Mouse (Mus musculus) thymus, adult 2 months (tissue): ENCODE data around the gene Gm14137.

Source experiments
- CTCF ChIP-seq: fragments of 200-500 bp; IDR thresholded peaks from 2 replicates; pipeline ENCODE4 v1.5.1; 2012; ENCODE audit warnings: mild to moderate bottlenecking, control low read depth, low read length, moderate library complexity, borderline replicate concordance; ENCODE audit not compliant: control insufficient read depth, poor library complexity, insufficient read depth; ENCODE audit errors: extremely low read depth
- POLR2A ChIP-seq: fragments of 200-500 bp; IDR thresholded peaks from 2 replicates; pipeline ENCODE4 v1.6.1; 2012; ENCODE audit warnings: mild to moderate bottlenecking, low read length, control low read depth, moderate library complexity; ENCODE audit not compliant: control insufficient read depth, poor library complexity, insufficient read depth; ENCODE audit errors: extremely low read depth

- TF ChIP-seq CTCF (no peak), POLR2A (no peak)
These were observed 557 bp downstream of the Gm14137 start for GRCm38 (mm10) chr2:119174866-119175265.
